Mouse (Mus musculus): ENCODE data around the gene Fads1. TPM values are rescaled to one million over a fixed set of nuclear protein-coding genes. Genes with fewer than 3 reads are reported as not detected.
A peak's percentile ranks its signal among the peaks of the same experiment; 100 is the strongest.

Fads1 gene
- polyA plus RNA-seq, 1 experiment = 56.8 TPM

DNA sequence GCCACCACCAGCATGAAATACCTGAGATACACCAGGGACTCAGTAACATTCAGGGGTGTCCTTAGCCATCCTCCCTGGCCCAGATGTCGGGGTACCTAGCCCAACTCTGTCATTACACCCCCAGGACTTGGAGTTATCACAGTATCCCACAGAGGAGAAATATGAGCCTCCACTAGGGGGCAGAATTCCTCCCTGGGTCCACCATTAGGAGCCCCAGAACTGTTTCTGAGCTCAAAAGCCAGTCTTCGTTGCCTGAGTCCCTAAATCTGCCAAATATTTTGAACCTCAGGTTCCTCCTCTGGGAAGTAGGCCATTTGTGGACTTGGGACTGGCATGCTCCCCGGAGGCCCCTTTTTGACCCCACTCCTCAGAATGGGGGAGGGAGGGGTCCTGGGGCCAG lies 36.4 kb downstream of the Fads1 start:
- Histone ChIP-seq H3K27ac (ENCODE audit: insufficient read depth, low read length) (no peak overlapping the region), H3K4me3 (ENCODE audit: low read depth, low read length) (no peak overlapping the region), H3K9me3 (replicated peaks; ENCODE audit: control insufficient read depth, insufficient read depth, low read length, poor library complexity, severe bottlenecking) (no peaks in the 10 kb centered on the region), H3K36me3 (ENCODE audit: control insufficient read depth, insufficient read depth, low read length, poor library complexity, severe bottlenecking) (peaks cover under 1% of the 10 kb centered on the region), H3K9ac (ENCODE audit: low read depth, poor library complexity, severe bottlenecking) (no peak overlapping the region; the same call in 1 of the 2 replicates), H3K27me3 (ENCODE audit: control insufficient read depth, insufficient read depth, low read length, poor library complexity, severe bottlenecking) (no peaks in the 10 kb centered on the region), H3K4me1 (ENCODE audit: control insufficient read depth, insufficient read depth, low read length) (peaks cover 4% of the 10 kb centered on the region)
- TF ChIP-seq CTCF (IDR thresholded peaks at IDR 0.05; ENCODE audit: low read depth, low read length) (peak; percentile 47), POLR2A (IDR thresholded peaks at IDR 0.05; ENCODE audit: insufficient read depth, low read length) (no peak)

DNA sequence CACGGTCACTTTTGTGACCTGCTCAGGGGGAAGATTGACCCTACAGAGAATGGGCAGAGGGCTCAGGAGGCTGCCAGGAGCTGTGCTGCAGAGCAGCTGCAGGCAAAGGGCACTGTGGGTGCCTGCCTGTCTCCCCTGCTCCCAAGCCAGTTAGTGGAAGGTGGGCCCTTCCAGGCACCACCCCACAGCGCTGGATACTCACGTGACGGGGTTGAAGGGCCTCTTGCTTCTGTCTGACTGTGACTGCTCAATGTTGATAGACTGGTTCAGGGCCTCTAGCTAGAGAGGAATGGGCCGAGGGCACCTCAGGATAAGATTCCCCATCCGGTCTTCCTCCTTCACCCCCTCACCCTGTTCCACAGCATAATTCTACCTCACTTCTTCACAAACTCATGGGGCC lies 36.9 kb downstream of the Fads1 start:
- Histone ChIP-seq H3K36me3 (ENCODE audit: control insufficient read depth, insufficient read depth, low read length, poor library complexity, severe bottlenecking) (no peaks in the 10 kb centered on the region), H3K4me1 (ENCODE audit: control insufficient read depth, insufficient read depth, low read length) (peaks cover 8% of the 10 kb centered on the region), H3K9ac (ENCODE audit: low read depth, poor library complexity, severe bottlenecking) (no peak overlapping the region; the same call in 1 of the 2 replicates), H3K27ac (ENCODE audit: insufficient read depth, low read length) (no peak overlapping the region), H3K4me3 (ENCODE audit: low read depth, low read length) (no peak overlapping the region), H3K9me3 (replicated peaks; ENCODE audit: control insufficient read depth, insufficient read depth, low read length, poor library complexity, severe bottlenecking) (no peaks in the 10 kb centered on the region), H3K27me3 (ENCODE audit: control insufficient read depth, insufficient read depth, low read length, poor library complexity, severe bottlenecking) (no peaks in the 10 kb centered on the region)
- TF ChIP-seq POLR2A (IDR thresholded peaks at IDR 0.05; ENCODE audit: insufficient read depth, low read length) = no peak
- no peak for TF ChIP-seq CTCF (IDR thresholded peaks at IDR 0.05; ENCODE audit: low read depth, low read length)
- no peak for TF ChIP-seq EP300 (IDR thresholded peaks at IDR 0.05; ENCODE audit: insufficient read depth, low read depth, low read length)

DNA sequence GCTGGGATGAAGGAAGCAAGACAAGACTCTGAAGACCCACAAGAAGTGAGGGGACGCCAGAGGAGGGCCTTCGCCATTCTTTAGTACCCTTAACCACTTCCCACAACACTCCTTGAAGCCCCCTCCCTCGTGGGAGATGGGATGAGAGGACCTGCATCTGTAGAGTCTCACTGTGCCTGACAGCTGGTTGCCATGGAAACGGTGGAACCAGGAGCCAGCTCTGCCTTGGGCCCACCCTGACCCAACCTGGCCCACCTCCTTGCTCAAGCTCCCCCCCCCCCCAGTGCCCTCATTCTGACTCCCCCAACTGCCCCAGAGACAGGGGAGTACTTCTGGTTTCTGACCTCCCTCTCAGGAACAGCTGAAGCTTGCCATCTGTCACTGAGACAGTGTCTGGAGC lies 38.9 kb downstream of the Fads1 start:
- Histone ChIP-seq H3K9me3 (replicated peaks; ENCODE audit: control insufficient read depth, insufficient read depth, low read length, poor library complexity, severe bottlenecking) (no peaks in the 10 kb centered on the region), H3K27me3 (ENCODE audit: control insufficient read depth, insufficient read depth, low read length, poor library complexity, severe bottlenecking) (no peaks in the 10 kb centered on the region), H3K9ac (ENCODE audit: low read depth, poor library complexity, severe bottlenecking) (no peak overlapping the region), H3K36me3 (ENCODE audit: control insufficient read depth, insufficient read depth, low read length, poor library complexity, severe bottlenecking) (no peaks in the 10 kb centered on the region), H3K4me3 (ENCODE audit: low read depth, low read length) (no peak overlapping the region), H3K27ac (ENCODE audit: insufficient read depth, low read length) (no peak overlapping the region), H3K4me1 (ENCODE audit: control insufficient read depth, insufficient read depth, low read length) (peaks cover 5% of the 10 kb centered on the region)
- TF ChIP-seq CTCF (IDR thresholded peaks at IDR 0.05; ENCODE audit: low read depth, low read length) (no peak), POLR2A (IDR thresholded peaks at IDR 0.05; ENCODE audit: insufficient read depth, low read length) (no peak), EP300 (IDR thresholded peaks at IDR 0.05; ENCODE audit: insufficient read depth, low read depth, low read length) (no peak)

DNA sequence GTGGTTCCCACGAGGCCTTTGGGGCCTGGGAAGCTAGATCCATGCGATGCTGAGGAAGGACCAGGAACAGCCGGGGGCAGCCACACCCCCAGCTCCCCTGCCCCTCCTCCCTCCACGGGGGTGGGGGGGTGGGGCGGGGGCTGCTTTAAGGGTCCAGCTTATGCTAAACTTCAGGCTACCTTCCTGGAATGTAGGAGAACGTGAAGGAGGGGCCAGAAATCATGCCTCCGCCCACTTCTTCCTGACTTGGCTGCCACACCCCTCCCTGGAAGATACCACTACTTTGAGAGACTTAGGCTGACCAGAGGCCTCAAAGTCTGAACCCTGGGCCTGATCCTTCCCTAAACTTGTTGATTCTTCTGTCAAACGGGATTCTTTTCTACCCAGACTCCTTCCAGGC lies 40.0 kb downstream of the Fads1 start:
- Histone ChIP-seq H3K36me3 (ENCODE audit: control insufficient read depth, insufficient read depth, low read length, poor library complexity, severe bottlenecking) (no peaks in the 10 kb centered on the region), H3K4me1 (ENCODE audit: control insufficient read depth, insufficient read depth, low read length) (peaks cover 9% of the 10 kb centered on the region), H3K27me3 (ENCODE audit: control insufficient read depth, insufficient read depth, low read length, poor library complexity, severe bottlenecking) (no peaks in the 10 kb centered on the region), H3K27ac (ENCODE audit: insufficient read depth, low read length) (peak overlapping the region; percentile 29), H3K9ac (ENCODE audit: low read depth, poor library complexity, severe bottlenecking) (no peak overlapping the region), H3K4me3 (ENCODE audit: low read depth, low read length) (no peak overlapping the region), H3K9me3 (replicated peaks; ENCODE audit: control insufficient read depth, insufficient read depth, low read length, poor library complexity, severe bottlenecking) (no peaks in the 10 kb centered on the region)
- TF ChIP-seq POLR2A (IDR thresholded peaks at IDR 0.05; ENCODE audit: insufficient read depth, low read length) (no peak), EP300 (IDR thresholded peaks at IDR 0.05; ENCODE audit: insufficient read depth, low read depth, low read length) (no peak), CTCF (IDR thresholded peaks at IDR 0.05; ENCODE audit: low read depth, low read length) (no peak)

DNA sequence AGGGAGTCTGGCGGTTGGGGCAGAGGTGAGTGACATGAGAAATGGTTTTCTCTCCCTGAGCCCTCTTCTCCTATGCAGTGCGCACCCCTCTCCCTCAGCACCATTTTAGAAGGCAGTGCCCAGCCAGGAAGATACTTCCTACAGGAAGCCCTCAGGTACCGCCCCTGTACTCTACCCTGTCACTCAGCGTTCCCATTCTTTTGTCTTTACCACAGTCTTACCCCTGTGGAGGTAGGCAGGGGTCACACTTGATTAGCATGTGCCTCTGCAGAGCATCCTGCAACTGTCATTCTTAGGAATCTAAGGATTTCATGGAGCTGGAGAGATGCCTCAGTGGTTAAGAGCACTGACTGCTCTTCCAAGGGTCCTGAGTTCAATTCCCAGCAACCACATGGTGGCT lies 40.9 kb downstream of the Fads1 start:
- no peak overlapping the region for H3K9ac ChIP-seq (ENCODE audit: low read depth, poor library complexity, severe bottlenecking)

DNA sequence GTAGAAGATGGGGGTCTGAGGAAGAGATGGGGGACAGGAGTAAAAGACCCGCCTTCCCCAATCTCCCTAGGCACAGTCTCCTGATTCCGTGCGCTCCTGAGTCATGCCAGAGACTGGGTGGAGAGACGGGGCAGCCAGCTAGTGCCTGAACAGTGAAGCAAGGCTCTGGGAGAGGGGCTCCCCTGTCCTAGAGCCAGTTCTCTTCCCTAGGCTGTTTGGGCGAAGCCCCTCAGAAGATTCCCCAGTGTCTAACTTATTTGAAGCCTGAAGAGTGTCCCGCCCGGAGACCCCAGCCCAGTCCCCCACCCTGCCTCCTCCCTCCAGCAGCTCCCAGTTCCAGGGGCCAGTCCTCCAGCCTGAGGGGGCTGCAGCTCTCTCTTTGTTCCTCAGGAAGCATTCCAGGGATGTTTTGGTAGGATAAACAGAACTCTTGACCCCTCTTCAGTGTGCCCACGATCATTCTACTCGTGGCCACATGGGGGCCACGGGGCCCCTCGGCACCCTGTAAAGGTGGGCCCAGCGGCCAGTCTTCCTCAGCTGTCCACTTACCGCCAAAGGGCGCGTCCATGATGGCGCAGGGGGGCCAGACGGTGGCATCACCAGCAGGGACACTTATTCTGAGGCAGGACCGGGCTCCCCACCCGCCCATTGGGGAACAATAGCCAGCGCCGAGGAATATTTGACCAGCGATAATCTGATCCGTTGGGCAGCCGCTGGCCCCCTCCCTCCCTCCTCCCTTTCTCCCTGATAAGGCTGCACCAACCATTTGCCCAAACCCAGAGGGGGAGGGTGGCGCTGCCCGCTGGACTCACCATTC lies 42.2 kb downstream of the Fads1 start:
- Histone ChIP-seq H3K27ac (ENCODE audit: insufficient read depth, low read length) (peak overlapping the region; percentile 38; the same call in 1 of the 2 replicates), H3K9me3 (replicated peaks; ENCODE audit: control insufficient read depth, insufficient read depth, low read length, poor library complexity, severe bottlenecking) (no peaks in the 10 kb centered on the region), H3K4me3 (ENCODE audit: low read depth, low read length) (peak overlapping the region; percentile 4; the same call in 1 of the 2 replicates), H3K9ac (ENCODE audit: low read depth, poor library complexity, severe bottlenecking) (peak overlapping the region; percentile 38; the same call in 1 of the 2 replicates), H3K27me3 (ENCODE audit: control insufficient read depth, insufficient read depth, low read length, poor library complexity, severe bottlenecking) (no peaks in the 10 kb centered on the region), H3K4me1 (ENCODE audit: control insufficient read depth, insufficient read depth, low read length) (peaks cover 21% of the 10 kb centered on the region), H3K36me3 (ENCODE audit: control insufficient read depth, insufficient read depth, low read length, poor library complexity, severe bottlenecking) (no peaks in the 10 kb centered on the region)
- TF ChIP-seq EP300 (IDR thresholded peaks at IDR 0.05; ENCODE audit: insufficient read depth, low read depth, low read length) = 0 out of 2 replicates have a peak, but pooled peaks have one; percentile 45
- TF ChIP-seq POLR2A (IDR thresholded peaks at IDR 0.05; ENCODE audit: insufficient read depth, low read length) = no peak

More for the DNA sequence above, 40.9 kb downstream of the Fads1 start:
- Histone ChIP-seq H3K9me3 (replicated peaks; ENCODE audit: control insufficient read depth, insufficient read depth, low read length, poor library complexity, severe bottlenecking) (no peaks in the 10 kb centered on the region), H3K4me3 (ENCODE audit: low read depth, low read length) (no peak overlapping the region), H3K4me1 (ENCODE audit: control insufficient read depth, insufficient read depth, low read length) (peaks cover 13% of the 10 kb centered on the region), H3K27me3 (ENCODE audit: control insufficient read depth, insufficient read depth, low read length, poor library complexity, severe bottlenecking) (no peaks in the 10 kb centered on the region), H3K27ac (ENCODE audit: insufficient read depth, low read length) (peak overlapping the region; percentile 29; the same call in 1 of the 2 replicates), H3K36me3 (ENCODE audit: control insufficient read depth, insufficient read depth, low read length, poor library complexity, severe bottlenecking) (no peaks in the 10 kb centered on the region)
- no peak for TF ChIP-seq EP300 (IDR thresholded peaks at IDR 0.05; ENCODE audit: insufficient read depth, low read depth, low read length)
- TF ChIP-seq CTCF (IDR thresholded peaks at IDR 0.05; ENCODE audit: low read depth, low read length) = no peak
- TF ChIP-seq POLR2A (IDR thresholded peaks at IDR 0.05; ENCODE audit: insufficient read depth, low read length) = no peak

Measured in ES-Bruce4 (cell line).